Mouse (Mus musculus) thymus, postnatal 36 days (tissue): ENCODE results near the gene Rab7.

ENCODE experiments used
- DNase-seq, 2 experiments: peaks; one replicate each; pipeline ENCODE4 v3.0.0; 2022; ENCODE audit warnings: mixed read lengths in 2 of 2

Gene Rab7

DNA sequence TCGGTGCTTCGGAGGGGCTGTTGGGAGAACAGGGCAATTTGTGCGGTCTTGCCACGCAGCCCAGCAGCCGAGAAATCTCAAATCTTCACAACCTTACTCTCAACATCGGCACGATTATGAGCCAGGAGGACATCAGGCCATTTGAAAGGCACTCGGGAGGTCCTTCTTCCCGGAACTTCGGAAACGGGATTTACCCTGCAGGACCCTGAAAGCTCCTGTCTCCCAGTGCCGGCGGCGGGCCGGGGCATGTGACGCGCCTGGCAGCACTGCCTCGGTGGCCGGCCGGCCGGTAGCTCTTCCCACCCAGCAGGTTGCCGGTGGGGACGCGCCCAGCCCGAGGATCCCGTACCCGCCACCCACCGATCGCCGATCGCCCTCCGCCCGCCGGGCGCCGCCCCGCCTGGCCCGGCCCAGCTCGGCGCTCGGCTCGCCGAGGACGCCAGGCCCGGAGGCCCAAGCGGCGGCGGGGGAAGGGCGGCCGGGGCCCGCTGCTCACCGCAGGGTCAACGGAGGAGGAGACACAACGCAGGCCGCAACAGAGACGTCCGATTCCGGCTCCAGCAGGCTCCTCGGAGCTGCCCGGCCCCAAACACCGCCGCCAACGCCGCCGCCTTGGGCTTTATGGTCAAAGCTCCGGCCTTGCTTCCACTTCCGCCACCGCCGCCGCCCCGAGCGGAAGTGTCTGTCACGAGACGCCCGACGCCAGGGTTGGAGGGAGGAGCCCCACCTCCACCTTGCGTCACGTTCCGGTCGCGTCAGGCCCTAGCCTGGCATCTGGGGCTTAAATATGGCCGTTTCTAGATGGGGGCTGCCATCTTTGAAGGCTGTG is at the start of gene Rab7:
Rab7 (minus strand) TSS at position 694 of the 829 bp plus-strand sequence.
- DNase-seq = peak; percentile 88 to 92

DNA sequence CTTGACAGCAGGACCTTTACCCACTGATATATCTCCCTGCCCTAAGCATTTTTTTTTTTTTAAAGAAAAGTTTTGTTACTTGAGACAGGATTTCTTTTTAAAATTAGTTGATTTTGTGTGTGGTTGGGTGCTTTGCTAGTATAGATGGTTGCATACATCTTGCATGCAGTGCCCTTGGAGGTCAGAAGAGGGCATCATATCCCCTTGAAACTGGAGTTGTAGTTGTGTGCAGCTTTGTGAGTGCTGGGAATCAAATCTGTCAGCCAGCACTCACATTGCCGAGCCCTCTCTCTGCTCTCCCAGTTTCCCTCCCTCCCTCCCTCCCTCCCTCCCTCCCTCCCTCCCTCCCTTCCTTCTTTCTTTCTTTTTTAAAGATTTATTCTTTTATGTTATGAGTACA is 43.9 kb upstream of the Rab7 start:
- DNase-seq = no peak

DNA sequence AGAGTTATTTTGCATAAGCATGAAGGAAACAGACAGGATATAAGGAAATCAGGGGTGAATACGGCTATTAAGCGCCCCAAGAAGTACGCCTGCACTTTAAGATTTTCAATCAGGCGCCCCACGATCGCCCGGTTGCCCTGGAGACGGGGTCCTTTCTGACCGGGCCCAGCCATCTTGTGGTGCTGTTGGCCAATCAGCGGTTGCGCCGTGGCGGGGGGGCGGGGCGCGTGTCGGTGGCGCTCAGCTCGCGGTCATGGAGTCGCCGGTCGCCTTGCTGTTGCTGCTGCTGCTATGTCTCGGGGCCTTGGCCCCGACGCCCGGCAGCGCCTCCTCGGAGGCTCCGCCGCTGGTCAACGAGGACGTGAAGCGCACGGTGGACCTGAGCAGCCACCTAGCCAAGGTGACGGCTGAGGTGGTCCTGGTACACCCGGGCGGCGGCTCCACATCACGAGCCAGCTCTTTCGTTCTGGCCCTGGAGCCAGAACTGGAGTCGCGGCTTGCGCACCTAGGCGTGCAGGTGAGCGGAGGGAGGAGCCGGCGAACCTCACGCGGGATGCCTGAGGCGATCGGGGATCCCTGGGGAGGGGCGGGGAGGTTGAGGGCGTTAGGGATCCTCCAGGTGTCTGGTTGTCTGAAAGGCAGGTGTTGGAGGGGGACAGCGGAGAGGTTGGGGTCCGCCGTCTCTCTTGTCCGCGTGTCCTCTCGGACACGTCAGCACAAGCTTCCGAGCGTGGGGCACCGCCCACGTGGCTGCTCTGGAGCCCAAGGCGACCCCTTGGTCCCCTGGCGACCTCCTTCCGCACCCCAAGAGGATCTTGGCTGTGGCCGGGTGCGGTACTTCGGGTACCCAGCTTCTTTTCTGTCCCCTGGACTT is 39.4 kb upstream of the Rab7 start, which contains the start of gene Rpn1:
Rpn1 (plus strand) TSS at position 205 of the 874 bp plus-strand sequence.
- DNase-seq = peak; percentile 96 to 98

DNA sequence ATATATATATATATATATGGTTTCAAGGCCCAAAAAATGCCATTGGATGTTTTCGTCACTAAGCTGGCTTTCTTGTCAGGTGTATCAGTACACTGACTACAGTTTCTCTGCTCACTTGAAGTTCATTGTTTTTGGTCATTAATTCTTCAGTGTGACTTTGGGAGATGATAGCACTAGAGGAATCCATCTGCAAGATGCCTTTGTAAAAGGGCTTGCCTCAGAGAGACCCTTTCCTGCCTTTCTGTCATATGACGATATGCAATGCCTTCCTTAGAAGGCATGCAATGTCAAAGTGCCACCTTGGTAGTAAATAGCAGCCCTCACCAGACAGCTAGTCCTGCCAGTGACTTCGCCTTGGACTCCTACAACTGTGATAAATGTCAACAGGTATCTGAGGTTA is 38.6 kb upstream of the Rab7 start:
- no peak for DNase-seq

DNA sequence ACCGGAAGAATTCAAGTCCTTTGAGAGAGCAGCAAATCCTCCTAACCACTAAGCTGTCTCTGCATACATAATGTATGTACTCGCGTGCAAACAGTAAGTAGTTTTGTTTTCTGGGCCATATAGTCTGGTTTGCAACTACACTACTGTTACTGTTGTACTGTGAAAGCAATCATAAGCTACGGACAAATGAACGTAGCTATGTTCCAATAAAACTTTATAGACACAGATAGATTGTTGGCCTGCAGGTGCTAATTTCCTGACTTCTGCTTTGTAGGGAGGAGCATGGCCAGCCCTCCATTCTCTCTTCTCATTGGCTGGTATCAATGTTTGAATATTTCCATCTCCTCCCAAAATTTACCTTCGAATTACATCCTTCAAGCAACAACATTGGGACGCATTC is 38.0 kb upstream of the Rab7 start:
- DNase-seq = no peak

DNA sequence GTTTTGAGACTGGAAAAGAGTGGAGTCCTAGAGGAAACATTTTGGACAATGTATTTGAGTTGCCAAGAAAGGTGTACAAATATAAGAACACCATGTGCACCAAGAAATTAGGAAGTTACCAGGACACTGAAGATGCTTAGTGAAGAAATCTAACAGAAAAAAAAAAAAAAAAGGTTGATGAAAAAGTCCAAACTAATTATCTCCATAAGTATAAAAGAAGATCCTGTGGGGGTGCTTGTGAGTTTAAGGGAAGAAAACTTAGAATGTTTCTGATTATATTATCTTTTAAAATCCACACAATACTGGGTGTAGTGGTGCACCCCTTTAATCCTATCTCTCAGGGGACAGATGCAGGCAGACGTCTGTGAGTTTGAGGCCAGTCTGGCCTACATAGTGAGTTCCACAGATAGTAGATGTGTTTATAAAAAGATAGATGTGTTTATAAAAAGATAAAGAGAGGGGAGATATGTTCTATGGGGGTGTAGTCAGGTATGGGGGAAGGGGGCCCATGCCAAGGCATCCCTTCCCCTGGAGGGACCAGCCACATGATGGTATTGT is 31.0 kb upstream of the Rab7 start:
- no peak for DNase-seq

DNA sequence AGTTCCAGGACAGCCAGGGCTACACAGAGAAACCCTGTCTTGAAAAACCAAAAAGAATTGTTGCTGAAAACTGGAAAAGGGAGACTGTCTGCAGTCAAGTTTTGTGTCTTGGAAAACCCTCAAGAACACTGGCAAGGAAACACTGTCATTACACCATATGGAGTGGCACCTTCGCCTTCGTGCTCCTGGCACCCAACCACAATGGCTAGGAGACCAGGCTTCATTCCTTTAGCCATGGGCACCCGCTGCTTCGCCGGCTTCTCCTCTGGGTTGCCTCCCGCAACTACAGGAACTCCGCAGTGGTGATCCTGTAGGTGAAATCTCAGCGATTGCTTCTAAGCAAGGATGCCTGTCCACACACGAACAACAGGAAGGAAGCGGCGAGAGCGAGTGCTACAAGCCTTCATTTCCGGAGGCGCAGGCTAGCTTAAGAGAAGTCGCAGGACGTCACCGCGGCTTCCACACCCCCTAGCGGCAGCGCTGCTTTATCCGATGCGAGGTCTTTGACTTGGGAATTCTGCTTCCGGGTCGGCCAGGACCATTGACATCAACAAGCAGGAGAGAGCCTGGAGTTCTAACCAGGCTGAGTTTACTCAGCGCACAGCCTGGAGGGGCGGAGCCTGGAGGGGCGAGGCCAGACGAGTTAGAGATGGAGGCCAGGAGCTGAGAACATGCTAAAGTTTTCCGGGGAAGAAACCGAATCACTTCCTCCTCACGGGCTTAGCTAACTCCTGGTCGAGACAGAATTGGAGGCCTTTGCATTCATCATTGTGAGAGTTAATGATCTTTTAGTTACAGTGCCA is 29.9 kb upstream of the Rab7 start:
- DNase-seq = peak; percentile 91

DNA sequence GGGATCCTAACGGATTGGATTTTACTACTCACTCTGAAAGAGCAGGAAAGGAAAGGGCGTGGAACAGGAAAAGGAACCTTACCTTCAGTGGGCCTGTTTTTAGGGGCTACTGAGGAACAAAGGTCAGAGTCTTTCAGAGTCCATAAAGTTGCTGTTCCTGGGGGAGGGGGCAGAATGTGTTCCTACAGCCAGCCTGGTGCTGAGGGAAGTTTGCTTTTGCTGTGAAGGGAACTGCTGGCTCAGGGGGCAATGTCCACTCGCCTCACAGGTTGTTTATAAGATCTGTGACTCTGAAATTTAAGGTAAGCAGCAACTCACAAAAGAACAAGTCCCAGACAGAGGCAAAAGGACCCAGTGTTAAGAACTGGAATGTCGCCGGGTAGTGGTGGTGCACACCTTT is 26.1 kb upstream of the Rab7 start:
- DNase-seq = no peak

DNA sequence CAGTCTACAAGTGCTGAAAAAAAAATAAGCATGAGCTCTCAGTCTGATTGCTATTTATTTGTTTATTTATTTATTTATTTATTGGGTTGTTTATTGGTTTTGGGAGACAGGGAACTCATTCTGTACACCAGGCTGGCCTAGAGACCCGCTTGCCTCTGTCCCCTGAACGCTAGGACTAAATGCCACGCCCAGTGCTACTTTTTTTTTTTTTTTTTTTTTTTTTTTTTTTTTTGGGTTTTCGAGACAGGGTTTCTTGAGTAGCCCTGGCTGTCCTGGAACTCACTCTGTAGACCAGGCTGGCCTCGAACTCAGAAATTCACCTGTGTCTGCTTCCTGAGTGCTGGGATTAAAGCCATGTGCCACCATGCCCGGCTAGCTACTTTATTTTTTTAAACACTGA is 25.4 kb upstream of the Rab7 start:
- no peak for DNase-seq

DNA sequence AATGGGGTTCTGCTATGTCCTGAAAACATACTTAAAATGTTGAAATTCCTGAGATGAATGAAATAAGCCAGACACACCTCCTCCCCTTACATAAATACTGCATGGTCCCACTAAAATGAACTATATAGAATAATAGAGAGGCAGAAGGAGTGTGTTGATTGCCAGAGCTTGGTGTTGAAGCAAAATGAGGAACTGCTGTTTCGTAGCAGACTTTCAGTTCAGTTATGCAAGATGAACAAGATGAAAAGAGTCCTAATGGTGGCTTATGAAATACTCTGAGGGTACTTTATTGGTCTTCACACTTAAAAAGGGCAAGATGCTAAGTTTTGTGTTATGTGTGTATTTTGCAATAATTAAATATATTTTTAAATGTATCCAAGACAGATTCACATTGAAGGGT is 23.7 kb upstream of the Rab7 start:
- DNase-seq = no peak

DNA sequence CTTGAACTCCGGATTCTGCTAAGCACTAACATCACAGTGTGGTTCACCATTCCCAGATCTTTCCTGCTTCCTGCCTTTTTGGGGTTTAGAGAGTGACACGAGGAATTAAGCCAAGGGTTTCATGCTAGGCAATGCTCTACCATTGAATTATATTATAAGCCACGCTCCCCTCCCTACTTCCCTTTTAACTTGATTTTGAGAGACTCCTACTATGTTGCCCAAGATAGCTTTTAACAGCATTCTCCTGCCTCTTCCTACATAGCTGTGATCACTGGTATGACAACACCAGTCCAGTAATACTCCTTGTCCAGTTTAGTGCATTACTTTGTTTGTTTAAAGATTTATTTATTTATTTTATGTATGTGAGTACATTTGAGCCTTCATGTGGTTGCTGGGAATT is 22.7 kb upstream of the Rab7 start:
- DNase-seq = no peak

DNA sequence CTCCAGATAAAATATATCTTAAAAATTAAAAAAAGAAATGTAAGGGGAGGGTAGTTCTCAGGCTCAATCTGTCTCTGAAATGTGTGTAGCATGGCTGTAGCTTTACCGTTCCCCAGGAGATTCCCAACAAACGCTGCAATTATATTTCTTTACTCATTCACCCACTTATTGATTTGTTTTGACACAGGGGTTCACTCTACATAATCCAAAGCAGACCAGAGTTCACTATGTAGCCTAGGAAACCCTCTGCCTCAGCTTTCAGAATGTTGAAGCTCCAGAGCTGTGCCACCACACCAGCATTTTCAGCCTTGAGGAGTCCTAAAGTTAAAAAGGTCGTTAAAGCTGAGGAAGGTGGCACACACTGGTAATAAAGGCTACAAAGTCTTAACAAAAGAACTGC is 20.9 kb upstream of the Rab7 start:
- no peak for DNase-seq

DNA sequence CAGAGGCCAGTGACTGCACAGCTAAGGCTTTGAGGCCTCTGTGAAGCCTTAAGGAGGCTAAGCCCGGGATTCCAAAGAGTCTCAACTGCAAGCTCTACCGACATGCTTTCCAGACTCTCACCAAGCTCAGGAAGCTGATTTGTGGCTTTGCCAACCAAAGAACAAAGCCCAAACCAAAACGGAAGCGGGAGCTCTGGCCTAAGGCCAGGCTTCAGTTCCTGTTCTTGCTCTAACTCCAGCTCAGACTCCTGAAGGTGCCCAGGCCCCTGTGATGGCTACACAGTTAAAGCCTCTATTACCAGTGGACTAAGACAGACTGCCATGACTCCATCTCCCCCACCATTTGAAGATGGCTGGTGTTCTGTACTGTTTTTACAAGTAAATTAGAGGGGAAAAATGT is 20.0 kb upstream of the Rab7 start:
- DNase-seq = no peak

DNA sequence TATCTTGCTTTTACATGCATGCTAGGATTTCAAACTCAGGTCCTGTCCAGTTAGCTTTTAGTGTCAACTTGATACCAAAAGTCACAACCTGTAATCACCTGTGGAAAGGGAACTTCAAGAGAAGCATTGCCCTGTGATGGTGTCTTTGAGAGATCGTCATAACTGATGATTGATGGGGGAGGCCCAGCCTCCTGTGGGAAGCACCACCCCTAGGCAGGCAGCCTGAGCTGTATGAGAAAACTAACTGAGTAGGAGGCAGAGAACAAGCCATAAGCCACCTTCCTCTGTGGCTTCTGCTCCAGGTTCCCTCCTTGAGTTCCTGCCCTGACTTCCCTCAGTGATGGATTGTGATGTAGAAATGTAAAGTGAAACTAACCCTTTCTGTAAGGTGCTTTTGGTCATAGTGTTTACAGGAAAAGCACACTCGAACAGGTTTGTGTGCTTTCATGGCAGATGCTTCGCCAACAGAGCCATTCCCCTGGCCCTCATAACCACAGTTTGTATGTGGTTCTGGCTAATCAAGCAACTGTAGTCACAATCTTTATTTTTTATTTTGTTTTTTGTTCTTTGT is 19.1 kb upstream of the Rab7 start:
- DNase-seq = no peak

DNA sequence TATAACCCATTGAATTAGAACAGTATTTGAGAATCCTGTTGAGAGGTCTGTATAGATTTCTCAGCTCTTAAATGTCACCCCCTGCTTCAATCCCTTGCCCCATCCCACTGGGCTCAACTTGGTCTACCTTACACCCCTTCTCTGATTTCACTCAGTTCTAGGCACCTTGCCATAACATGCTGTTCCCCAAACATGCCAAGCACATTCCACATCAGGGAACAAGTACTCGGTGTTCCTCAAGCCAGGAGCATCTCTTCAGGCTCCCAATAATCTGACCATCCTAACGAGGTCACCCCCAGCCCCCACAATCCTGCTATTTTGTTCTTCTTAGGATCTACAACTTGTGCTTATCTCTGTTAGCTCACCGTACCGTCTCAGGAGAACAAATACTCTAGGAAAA is 17.3 kb upstream of the Rab7 start:
- DNase-seq = no peak

DNA sequence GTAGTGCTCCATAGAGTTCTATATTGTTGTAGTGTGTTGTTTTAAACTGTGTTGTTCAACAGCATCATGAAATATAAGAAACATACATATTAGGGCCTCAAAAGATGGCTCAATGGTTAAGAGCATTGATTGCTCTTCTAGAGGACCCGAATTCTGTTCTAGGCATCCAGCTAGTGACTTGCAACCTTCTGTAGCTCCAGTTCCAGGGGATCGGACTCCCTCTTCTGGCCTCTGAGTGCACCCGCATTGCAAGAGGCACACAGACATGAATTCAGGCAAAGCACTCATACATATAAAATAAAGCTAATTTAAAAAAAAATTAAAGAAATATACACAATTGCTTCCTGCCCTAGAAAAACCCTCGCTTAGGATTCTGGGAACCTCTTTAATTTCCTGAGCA is 16.3 kb upstream of the Rab7 start:
- no peak for DNase-seq

DNA sequence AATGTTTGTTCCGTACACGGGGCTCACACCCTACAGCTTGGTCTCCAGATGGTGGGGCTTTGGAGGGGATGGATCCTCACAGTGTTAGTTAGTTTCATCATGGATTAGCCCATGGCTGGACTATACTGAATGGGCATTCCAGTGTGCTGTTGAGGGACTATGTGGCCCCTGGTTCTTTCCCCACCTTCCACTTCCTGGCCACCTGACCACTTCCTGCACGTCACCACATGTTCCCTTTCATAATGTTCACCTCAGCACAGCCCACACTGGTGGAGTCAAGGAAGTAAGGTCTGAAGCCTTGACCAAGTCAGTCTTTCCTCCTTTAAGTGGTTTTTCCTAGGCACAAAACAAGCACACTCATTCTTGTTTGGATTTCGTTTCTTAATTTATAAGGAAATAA is 15.5 kb upstream of the Rab7 start:
- no peak for DNase-seq

DNA sequence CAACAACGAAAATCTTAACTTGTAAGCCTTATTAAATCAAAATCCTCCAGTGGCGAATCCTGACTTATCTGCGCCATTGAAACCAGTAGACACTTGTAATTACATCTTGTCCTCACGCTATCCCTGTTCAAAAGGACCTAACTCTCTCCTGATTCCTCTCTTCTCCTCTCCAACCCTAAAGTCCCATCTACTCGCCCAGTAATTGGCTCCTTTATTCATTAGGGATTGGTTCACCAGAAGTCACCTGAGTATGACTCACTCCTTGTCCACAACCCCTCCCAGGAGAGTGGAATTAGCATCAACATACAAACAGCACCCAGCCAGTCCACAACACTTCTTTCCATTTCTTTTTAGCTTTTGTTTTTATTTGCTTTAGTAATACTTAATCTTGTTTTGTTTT is 14.8 kb upstream of the Rab7 start:
- no peak for DNase-seq

DNA sequence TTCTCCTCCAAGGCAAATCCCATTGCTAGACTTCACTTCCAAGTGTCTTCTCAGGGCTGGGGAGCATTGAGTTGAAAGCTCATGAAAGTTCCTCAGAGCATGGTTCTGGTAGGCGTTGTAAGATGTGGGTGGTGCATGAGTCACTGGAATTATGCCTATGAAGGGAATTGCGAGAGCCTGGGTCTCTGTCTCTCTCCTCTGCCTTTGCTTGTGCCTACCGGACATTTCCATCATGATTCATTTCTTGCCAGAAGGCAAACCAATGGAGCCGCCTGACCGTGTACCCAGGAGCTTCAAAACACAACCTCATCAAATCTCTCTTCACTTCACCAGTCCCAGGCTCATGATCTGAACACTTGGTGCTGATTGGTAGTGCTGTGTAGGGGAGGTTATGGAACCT is 11.8 kb upstream of the Rab7 start:
- DNase-seq = no peak

DNA sequence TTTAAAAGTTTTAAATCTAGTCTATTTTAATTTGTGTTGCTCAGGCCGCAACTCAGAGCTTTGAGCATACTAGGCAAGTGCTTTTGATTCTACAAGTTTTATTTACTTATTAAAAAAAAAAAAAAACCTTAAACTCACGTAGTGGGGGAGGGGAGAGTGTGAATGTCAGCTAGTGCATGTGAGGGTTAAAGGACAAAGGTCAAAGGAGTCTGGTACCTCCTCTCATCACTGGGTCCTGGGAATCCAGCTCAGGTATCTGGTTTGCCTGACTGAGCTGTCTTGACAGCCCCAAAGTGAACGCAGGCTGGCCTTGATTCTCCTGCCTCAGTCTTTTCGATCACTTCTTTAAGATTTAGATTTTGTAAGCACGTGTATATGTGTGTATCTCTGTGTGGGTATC is 10.6 kb upstream of the Rab7 start:
- no peak for DNase-seq

DNA sequence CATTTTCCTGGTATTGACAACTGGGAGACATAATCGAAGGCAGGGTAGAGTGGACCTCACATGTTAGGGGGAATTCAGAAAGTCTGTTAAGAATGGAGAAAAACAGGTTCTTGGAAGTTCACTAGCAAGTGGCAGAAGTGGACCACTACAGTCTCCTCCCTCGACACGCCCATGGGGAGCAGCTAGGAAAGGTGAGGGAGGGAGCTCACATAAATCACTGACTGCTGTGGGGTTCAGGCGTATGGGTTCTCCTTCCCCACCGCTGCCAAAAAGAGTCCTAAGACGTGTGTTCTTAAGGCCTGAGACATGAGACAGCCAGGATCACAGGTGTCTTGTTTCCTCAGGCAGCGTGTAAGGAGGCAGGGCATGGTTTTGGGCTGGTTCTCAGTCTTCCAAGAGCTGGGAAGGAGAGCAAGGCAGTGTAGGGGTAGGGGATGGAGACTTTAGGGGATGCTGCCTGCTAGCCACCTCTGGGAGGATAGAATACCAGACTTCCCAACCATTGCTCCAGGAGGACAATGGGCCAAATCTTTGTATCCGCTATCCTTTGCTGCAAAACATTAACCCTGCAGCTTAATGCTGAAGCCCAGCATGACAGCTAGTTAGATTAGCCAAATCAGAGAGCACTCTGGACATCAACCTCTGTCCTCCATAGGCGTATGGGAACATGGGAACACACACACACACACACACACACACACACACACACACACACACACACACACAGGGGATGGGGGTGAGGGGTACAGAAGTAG is 9.2 kb upstream of the Rab7 start:
- DNase-seq = no peak
